Mouse (Mus musculus) CH12.LX (cell line): ENCODE data around the gene Dapk1.

Source experiments
- ETS1 ChIP-seq: conservative IDR thresholded peaks from 2 replicates; pipeline ENCODE4 v1.6.1; 2012; ENCODE audit warnings: low read depth, mild to moderate bottlenecking, inconsistent platforms, low read length, improper control_type of control experiment, moderate library complexity
- POLR2A ChIP-seq: IDR thresholded peaks from 2 replicates; pipeline ENCODE4 v1.6.1; 2011; ENCODE audit warnings: low read depth, mild to moderate bottlenecking, improper control_type of control experiment, low read length

GRCm38 (mm10) chr13:60759136-60759535 is 157.4 kb downstream of the Dapk1 start:
- TF ChIP-seq ETS1 (no peak), POLR2A (no peak)
